In the genomic region with DNA sequence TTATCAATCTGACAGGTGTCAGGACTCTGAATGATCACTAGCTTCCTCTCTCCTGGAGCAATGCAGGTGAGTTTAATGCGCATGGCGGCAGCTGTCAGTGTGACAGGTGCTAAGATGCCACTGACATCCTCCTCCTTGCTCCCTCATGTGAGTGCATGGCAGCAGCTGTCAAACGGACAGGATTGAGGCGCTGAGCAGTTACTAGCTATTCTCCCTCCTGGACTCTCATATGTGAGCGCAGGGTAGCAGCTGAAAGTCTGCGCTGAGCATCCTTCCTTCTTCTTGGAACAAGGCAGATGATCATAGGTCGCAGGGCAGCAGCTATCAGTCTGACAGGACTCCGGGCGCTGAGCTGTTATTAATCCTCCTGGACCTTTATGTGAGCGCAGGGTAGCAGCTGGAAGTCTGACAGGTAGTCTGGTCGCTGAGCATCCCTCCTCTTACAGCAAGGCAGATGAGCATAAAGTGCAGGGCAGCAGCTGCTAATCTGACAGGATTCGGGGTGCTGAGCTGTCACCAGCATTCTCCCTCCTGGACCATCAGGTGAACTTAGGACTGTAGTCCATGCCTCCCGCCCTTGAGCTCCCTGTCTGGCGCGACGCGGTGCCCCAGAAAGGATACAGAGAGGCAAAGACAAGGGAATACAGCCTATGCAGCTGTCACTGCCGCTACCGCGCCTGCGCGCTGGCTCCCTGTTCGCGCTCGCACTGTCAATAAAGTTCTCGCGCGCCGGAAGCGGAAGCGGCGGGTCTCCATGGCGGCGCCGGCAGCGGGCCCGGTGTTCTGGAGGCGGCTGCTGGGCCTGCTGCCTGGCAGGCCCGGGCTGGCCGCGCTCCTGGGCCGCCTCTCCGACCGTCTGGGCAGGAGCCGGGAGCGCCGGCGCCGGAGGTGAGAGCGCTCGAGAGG, we compare ENCODE assay signal across 1 mouse cellular context.
TF ChIP-seq lines count a peak whose summit lies in the region.

A gene (plus strand): TSS at position 167 of the 906 bp plus-strand sequence.

TF ChIP-seq in CH12.LX, 34 proteins besides CTCF, POLR2A, EP300 and RAD21 (continued from another document):
- TF ChIP-seq SIN3A (IDR thresholded peaks at IDR 0.05; ENCODE audit: low read length), result peak; percentile 97
- peak; percentile 92 for TF ChIP-seq NRF1 (IDR thresholded peaks at IDR 0.05; ENCODE audit: low read depth, low read length)
- TF ChIP-seq MAFK (IDR thresholded peaks at IDR 0.05; ENCODE audit: insufficient replicate concordance, low read length), result no peak
- no peak for TF ChIP-seq USF1 (IDR thresholded peaks at IDR 0.05; ENCODE audit: low read depth, low read length)
- no peak; the same call in 1 of the 2 replicates for TF ChIP-seq ZKSCAN1 (IDR thresholded peaks at IDR 0.05; ENCODE audit: borderline replicate concordance, low read depth, low read length)
- no peak for TF ChIP-seq JUN (IDR thresholded peaks at IDR 0.05; ENCODE audit: insufficient read depth, low read depth, low read length)
- TF ChIP-seq MAX (IDR thresholded peaks at IDR 0.05; ENCODE audit: low read length), result no peak; the same call in 1 of the 2 replicates
- TF ChIP-seq POLR2AphosphoS2 (IDR thresholded peaks at IDR 0.05; ENCODE audit: low read depth, low read length), result no peak; the same call in 1 of the 2 replicates
- peak; percentile 98 for TF ChIP-seq ELF1 (IDR thresholded peaks at IDR 0.05; ENCODE audit: low read depth, low read length)
- no peak for TF ChIP-seq PAX5 (IDR thresholded peaks at IDR 0.05; ENCODE audit: low read length)
- 0 out of 2 replicates have a peak, but pooled peaks have one; percentile 28 for TF ChIP-seq MEF2A (IDR thresholded peaks at IDR 0.05; ENCODE audit: borderline replicate concordance, low read depth, low read length)
- TF ChIP-seq SMC3 (IDR thresholded peaks at IDR 0.05; ENCODE audit: low read depth, low read length), result no peak
- no peak for TF ChIP-seq ETS1 (conservative IDR thresholded peaks at IDR 0.05; ENCODE audit: low read depth, low read length)
- peak; percentile 89 for TF ChIP-seq NELFE (IDR thresholded peaks at IDR 0.05; ENCODE audit: low read depth, low read length)
- TF ChIP-seq JUND (conservative IDR thresholded peaks at IDR 0.05; ENCODE audit: low read depth, low read length), result no peak
- no peak for TF ChIP-seq UBTF (IDR thresholded peaks at IDR 0.05; ENCODE audit: low read depth, low read length)
- TF ChIP-seq KAT2A (IDR thresholded peaks at IDR 0.05; ENCODE audit: insufficient replicate concordance, low read length), result peak; percentile 93; the same call in 1 of the 2 replicates
- no peak for TF ChIP-seq ZNF384 (IDR thresholded peaks at IDR 0.05; ENCODE audit: low read depth, low read length)
- TF ChIP-seq GABPA (IDR thresholded peaks at IDR 0.05; ENCODE audit: insufficient replicate concordance, low read depth, low read length), result peak; percentile 41; the same call in 1 of the 2 replicates
- TF ChIP-seq CHD1 (IDR thresholded peaks at IDR 0.05; ENCODE audit: low read depth, low read length), result no peak
- no peak for TF ChIP-seq USF2 (conservative IDR thresholded peaks at IDR 0.05; ENCODE audit: low read depth, low read length)
- peak; percentile 92 for TF ChIP-seq TCF12 (IDR thresholded peaks at IDR 0.05; ENCODE audit: low read depth, low read length)
- no peak for TF ChIP-seq E2F4 (IDR thresholded peaks at IDR 0.05; ENCODE audit: insufficient replicate concordance, low read depth, low read length)
- TF ChIP-seq MXI1 (IDR thresholded peaks at IDR 0.05; ENCODE audit: low read depth, low read length), result peak; percentile 93
- TF ChIP-seq TBP (conservative IDR thresholded peaks at IDR 0.05; ENCODE audit: low read depth, low read length), result peak; percentile 71; the same call in 1 of the 2 replicates
- peak; percentile 62 for TF ChIP-seq IRF4 (IDR thresholded peaks at IDR 0.05; ENCODE audit: low read depth, low read length)
- peak; percentile 90 for TF ChIP-seq HCFC1 (IDR thresholded peaks at IDR 0.05; ENCODE audit: low read depth, low read length)
TF ChIP-seq in CH12.LX: peak in this region for 12.
